Mouse (Mus musculus) MEL (cell line): ENCODE measurements at regions not wholly inside any gene's neighbourhood (a gene's known extent, or its start where the extent isn't known, plus 50 kb on each side); places are given as distances from the start of the nearest gene placed in this dataset.

ENCODE experiments used
- MAZ ChIP-seq: IDR thresholded peaks from 2 replicates; pipeline ENCODE4 v1.6.1; 2012; ENCODE audit warnings: low read depth, mild to moderate bottlenecking, inconsistent platforms, low read length, improper control_type of control experiment
- TCF12 ChIP-seq: IDR thresholded peaks from 2 replicates; pipeline ENCODE4 v1.6.1; 2014; ENCODE audit warnings: low read depth, mild to moderate bottlenecking, inconsistent platforms, low read length, improper control_type of control experiment, moderate library complexity
- ZKSCAN1 ChIP-seq: IDR thresholded peaks from 2 replicates; pipeline ENCODE4 v1.6.1; 2012; ENCODE audit warnings: low read depth, mild to moderate bottlenecking, inconsistent platforms, low read length, improper control_type of control experiment, moderate library complexity

GRCm38 (mm10) chr9:115653116-115653515 lies 256.1 kb upstream of the Gadl1 start:
- TF ChIP-seq TCF12 (no peak), ZKSCAN1 (no peak), MAZ (no peak)
